Mouse (Mus musculus) monocyte, adult 5-6 weeks (primary cell): ENCODE results near the gene Glis3. TPM values are rescaled to one million over a fixed set of nuclear protein-coding genes. Genes with fewer than 3 reads are reported as not detected.

Experiments
- ATAC-seq: fragments of 153-309, 156-312 bp; replicated peaks from 2 replicates; pipeline ENCODE4 v1.8.0; 2017; ENCODE audit warnings: mild to moderate bottlenecking; ENCODE audit not compliant: low TSS enrichment, insufficient number of reproducible peaks, severe bottlenecking, poor library complexity, low FRiP score
- total RNA-seq: library from RNA; stranded (forward); fragments of 200-1000, 200-491, 200-594 nt; gene quantifications from 3 replicates; pipeline ENCODE4 v1.2.3, GENCODE M21; 2017

Gene Glis3
- total RNA-seq, 1 experiment from 2014 or later, result 1.6 TPM

DNA sequence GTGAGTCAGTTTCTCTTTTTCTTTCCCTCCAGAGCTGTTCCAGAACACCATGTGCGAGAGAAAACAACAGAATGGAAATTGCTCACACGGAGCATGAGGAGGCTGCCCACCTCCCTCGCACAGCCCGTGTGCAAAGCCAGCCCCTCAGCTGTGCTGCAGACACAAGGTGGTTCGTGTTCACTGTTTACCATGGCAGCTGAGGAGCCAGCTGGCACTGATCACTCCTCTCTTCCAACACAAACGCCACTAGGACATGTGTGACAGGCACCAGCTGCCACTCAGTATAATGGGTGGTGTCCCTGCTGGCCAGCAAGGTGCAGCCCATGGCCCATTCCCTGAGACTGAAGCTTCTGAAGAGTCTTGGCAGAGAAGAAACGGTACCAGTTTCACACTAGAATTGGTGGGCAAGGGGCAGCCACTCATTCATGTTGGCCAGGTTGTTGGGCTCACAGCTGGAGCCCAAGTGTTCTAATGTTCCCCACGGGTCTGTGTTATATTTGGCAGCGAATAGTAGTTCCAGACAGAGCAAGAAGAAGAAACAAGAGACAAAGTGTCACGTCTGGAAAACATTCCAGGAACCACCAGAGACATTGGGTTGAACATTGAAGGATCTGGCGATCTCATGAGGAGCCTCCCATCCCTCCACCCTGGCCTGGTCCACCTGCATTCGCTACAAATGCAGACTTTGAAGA lies 243.3 kb downstream of the Glis3 start:
- no peak for ATAC-seq

- ATAC-seq, result no peak
Observed at GRCm38 (mm10) chr19:28428220-28428816, 251.6 kb downstream of the Glis3 start.

DNA sequence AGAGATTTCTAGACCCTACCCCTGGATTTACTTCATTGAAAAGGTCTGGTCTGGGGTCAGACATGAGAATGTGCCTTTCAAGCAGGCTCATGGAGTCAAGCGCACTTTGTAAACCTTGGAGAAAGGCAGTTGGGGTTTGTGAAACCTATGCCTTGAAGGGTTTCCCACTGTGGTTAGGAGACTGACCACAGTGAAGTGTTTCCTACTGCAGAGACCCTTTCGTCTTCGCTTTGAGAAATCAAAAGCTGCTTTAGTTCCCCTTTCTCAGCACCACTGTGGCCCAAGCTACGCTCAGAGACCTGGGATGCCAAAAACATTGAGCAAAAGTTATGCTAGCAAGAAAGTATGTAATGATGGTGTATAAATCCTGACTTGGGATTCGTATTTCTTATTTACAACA lies 255.7 kb downstream of the Glis3 start:
- ATAC-seq, result no peak

DNA sequence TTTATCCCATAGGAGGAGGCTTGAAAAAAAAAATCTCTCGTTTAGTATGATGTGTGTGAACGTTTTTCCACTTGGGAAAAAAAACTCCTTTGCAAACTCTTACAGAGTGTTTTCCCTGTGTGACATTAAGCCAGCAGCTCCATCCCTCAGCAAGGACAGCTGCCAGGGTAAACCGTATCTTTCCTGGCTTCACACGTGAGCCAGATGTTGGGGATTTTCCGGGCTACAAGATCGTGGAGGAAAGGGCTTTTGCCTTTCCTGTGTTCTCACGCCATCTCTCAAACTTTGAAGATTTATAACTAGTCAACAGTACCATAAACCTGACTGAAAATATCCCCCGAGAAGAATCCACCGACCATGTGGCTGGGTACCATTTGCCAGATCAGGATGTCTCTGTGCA lies 256.9 kb downstream of the Glis3 start:
- ATAC-seq, result no peak

GRCm38 (mm10) chr19:28416069-28416468 lies 263.8 kb downstream of the Glis3 start:
- no peak for ATAC-seq

DNA sequence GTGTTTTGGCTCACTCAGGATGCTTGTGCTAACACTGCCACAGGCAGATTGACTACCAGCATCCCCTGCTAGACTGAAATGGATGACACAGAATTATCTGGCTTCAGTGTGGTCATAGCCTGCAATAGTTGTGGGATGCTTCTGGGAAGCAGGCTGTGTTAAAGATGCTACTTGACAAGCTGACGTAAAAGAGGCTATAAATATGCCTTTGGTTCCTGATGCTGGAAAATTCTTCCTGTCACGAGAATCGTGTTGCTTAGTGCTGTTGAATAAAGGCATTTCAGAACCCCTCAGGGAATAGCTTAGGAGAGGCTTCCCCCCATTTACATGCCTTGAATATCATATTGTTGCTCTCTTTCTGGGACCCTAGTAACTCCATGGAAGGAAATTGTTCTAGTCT lies 271.1 kb downstream of the Glis3 start:
- ATAC-seq, result no peak

DNA sequence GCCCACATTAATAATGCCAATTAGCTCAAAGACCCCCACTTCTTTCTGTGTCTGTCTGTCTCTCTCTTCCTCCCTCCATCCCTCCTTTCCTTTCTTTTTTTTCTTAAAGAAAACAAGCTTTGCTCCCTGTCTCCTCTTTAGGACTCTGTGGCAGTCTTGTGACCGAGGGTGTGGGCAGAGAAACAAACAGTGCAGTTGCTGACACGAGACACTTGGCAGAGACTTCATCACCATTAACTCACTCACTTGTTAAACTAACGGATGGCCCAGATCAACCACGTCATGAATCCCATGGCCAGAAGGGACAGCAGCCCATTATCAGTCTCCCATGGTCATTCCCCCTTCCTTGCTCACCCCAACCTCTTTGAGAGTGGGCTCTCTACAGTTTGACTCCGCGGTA lies 276.9 kb downstream of the Glis3 start:
- ATAC-seq, result no peak

GRCm38 (mm10) chr19:28395584-28395861 lies 284.4 kb downstream of the Glis3 start:
- no peak for ATAC-seq

GRCm38 (mm10) chr19:28394826-28395583 lies 284.9 kb downstream of the Glis3 start:
- no peak for ATAC-seq

GRCm38 (mm10) chr19:28393766-28394165 lies 286.1 kb downstream of the Glis3 start:
- no peak for ATAC-seq

GRCm38 (mm10) chr19:28392838-28393237 lies 287.0 kb downstream of the Glis3 start:
- no peak for ATAC-seq

DNA sequence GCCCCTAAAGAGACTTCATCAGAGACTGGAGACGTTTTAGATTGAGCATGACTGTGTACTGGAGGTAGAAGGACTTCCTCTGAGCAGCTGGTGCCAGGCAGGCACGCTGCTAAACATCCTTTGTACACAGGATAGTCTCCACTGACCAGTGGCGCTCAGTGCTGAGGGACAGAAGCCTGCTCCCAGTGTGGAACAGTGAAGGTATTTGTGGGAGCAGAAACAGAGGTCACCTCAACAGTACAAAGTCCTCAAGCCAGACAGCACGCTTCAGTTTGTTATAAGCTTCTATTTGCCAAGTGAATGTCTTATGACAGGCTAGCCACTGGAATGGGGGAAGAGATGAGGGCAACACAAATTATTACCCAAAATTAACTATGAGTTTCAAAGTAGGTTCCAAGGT lies 289.0 kb downstream of the Glis3 start:
- no peak for ATAC-seq

- no peak for ATAC-seq
Observed at GRCm38 (mm10) chr19:28389146-28389545, 290.7 kb downstream of the Glis3 start.

GRCm38 (mm10) chr19:28383425-28383824 lies 296.5 kb downstream of the Glis3 start:
- ATAC-seq, result no peak

DNA sequence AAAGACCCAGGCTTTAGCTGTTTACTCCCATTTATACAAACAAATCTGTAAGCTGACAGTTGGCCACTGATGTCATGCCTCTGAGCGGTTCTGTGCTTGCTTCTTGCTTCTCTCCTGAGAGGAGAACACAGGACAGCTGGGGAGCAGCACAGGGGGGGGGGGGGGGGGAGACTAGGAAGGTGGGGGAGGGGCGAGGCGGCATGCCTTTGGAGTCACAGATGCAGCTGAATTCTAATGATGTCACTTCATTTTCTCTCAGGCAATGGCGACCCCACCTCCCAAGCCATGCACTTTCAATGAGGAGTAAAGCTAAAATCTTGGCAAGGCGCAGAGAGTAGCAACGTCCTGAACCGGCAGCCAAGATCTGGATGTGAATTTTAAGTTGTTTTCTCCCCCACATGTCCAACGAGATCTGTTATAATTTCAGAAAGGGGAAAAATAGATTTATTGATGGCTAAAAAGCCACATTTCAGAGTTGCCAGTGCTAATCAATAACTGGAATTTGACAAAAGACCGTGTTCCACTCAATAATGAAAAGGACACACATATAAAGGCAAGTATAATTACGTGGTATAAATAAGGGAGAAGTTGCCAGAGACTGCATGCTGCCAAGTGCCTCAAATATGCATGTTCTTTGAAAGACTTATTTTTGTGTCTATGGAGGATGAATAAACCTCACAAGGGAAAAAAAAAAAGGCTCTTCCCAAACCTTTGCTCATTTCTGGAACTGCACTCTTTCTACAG lies 297.5 kb downstream of the Glis3 start:
- ATAC-seq, result no peak

GRCm38 (mm10) chr19:28381441-28381840 lies 298.4 kb downstream of the Glis3 start:
- no peak for ATAC-seq

DNA sequence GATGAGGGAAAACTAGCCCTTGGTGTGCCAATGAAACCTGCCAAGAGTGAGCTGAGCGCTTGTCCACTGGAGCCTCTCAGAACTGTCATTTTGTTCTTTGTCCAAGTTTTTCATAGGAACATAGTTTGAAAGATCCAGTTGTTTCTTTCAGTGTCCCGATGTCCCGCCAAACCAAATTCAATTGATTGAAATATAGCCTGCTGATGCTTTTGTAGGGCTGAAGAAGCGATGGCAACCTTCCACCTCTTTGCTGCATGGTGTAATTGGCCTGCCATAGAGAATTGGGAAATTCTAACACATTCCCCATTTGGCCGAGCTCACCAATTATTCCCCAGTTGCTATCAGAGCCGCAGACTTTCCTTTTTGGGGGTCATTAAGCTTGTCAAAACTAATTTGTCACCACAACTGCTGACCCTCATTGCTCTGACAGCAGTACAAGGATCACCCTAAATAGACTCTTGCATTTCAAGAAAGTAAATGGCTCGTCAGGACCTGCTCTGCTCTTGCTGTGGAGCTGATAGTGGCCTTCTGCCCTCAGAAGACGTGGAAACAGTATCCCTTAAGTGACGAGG lies 299.1 kb downstream of the Glis3 start:
- no peak for ATAC-seq

- ATAC-seq, result no peak
Observed at GRCm38 (mm10) chr19:28377788-28378295, 302.0 kb downstream of the Glis3 start.

DNA sequence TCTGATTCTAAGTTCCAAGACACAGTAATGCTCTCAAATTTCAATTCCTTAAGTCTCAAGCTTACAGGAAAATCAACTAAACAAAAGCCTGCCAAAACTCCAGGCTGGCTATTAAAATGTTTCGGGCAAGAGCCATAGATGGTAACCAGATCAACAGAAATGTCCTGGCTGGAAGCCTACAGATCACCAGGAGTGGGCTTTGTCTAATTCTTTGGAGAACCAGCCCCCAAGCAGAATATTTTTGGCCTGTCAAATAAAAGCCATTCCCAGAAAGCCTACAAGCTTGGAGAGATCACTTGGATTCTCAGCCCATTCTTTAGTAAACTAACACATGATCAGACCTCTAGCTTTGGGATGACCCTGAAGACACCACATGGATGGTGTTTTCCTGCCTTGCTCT lies 303.5 kb downstream of the Glis3 start:
- no peak for ATAC-seq
